15 mouse cellular contexts compared by ENCODE assay signal in the genomic region with DNA sequence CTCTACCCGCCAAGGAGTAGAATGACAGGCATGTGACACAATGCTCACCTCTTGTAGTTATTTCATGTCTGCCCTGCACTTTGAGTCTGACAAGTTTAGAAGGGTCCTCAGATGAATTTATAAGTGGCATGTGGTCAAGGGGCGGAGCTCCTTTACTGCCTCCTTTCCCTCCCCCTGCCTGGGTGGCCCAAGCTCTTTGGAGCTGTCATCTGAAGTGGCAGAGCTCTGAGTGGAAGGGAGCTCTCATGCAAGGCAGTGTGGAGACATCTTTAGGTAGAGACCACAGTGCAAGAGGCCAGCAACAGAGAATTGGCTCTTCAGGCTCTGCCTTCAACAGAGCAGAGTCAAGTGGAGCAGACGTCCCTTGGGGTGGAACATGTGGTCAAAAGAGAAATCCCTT.
"Had no signal": no experiment of that assay in that cellular context is flagged by ENCODE, and none has a peak within 500 bp of the region (broad histone marks: within the 10 kb centered on the region; RNA-seq: fewer than 3 reads in every experiment).

No protein-coding gene starts in this region.

- H3K9me3 ChIP-seq: neural tube, embryonic 15.5 days; stomach, embryonic 15.5 days had no signal

- H3K4me3 ChIP-seq: neural tube, embryonic 15.5 days; stomach, embryonic 15.5 days had no signal

- H3K4me2 ChIP-seq: neural tube, embryonic 15.5 days; stomach, embryonic 15.5 days had no signal

- H3K27me3 ChIP-seq: neural tube, embryonic 15.5 days; stomach, embryonic 15.5 days had no signal

- H3K4me1 ChIP-seq: stomach, embryonic 15.5 days had no signal

- H3K27ac ChIP-seq: neural tube, embryonic 15.5 days; stomach, embryonic 15.5 days; stomach, postnatal 0 days had no signal

- H3K36me3 ChIP-seq: neural tube, embryonic 15.5 days; stomach, embryonic 15.5 days had no signal

- H3K9ac ChIP-seq: neural tube, embryonic 15.5 days; stomach, embryonic 15.5 days had no signal

- DNase-seq: retina, postnatal 1 day; right cerebral cortex, adult 18-20 months; right cerebral cortex, postnatal 14 days; right cerebral cortex, postnatal 25 days; right cerebral cortex, postnatal 4 days; spleen, adult 18-20 months; thymus, adult 18-20 months; thymus, adult 2 months; thymus, postnatal 14 days; thymus, postnatal 25 days; thymus, postnatal 36 days; thymus, postnatal 4 days had no signal
